Mouse (Mus musculus): ENCODE data around the gene Mucl1. TPM values are rescaled to one million over a fixed set of nuclear protein-coding genes. Genes with fewer than 3 reads are reported as not detected.
"Not testable (repeated sequence)": the region's sequence is repeated elsewhere in the genome, so short reads cannot be mapped to it uniquely, and the experiment has no call there.

Gene Mucl1
- polyA plus RNA-seq (2016; fragmentation: Nextera tagmentation; extraction: Ambion mirVana) = not detected in 2 replicates

DNA sequence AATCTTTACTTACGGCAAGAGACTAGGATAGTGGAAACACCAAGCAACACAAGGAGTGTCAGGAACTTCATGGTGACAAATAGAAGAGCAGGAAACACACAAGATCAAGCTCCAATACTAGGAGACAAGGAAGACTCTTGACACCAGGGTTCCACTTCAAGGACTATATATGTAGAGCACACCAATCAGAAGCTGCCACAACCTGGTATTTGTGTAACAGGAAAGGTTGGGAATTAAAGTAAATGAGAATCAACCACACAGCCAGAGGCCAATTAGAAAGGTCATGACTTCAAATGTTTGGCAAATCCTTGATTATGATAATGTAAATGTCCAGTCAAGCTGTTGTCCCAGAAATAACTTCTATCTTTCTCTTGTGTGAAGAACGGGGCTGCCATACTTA, at the start of gene Mucl1:
Mucl1 (minus strand) TSS at position 101 of the 400 bp plus-strand sequence.
- no peak for ATAC-seq (ENCODE audit: low FRiP score, low read depth)
- 94% methylated on average over 2 of the region's 2 CpGs for WGBS
- H3K9ac ChIP-seq (replicated peaks) = no peak within 1 kb of the TSS
- no peaks in the 10 kb centered on the region for H3K4me1 ChIP-seq
- H3K4me3 ChIP-seq = no peak within 1 kb of the TSS
- no peak within 1 kb of the TSS for H3K27ac ChIP-seq (replicated peaks)
- H3K4me2 ChIP-seq (replicated peaks) = no peak within 1 kb of the TSS
- H3K36me3 ChIP-seq = no peaks in the 10 kb centered on the region
- no peaks in the 10 kb centered on the region for H3K9me3 ChIP-seq
- no peaks in the 10 kb centered on the region for H3K27me3 ChIP-seq

- H3K4me2 ChIP-seq (replicated peaks); H3K27ac ChIP-seq (replicated peaks); H3K4me3 ChIP-seq; H3K9ac ChIP-seq (replicated peaks); H3K36me3 ChIP-seq; H3K4me1 ChIP-seq; H3K27me3 ChIP-seq; H3K9me3 ChIP-seq: not testable (repeated sequence)
- 8% methylated on average over 5 of the region's 5 CpGs for WGBS
- peak; percentile 34; the same call in 1 of the 2 replicates for ATAC-seq (ENCODE audit: low FRiP score, low read depth)
Measured at GRCm38 (mm10) chr15:103766836-103767235, 11.6 kb upstream of the Mucl1 start.

DNA sequence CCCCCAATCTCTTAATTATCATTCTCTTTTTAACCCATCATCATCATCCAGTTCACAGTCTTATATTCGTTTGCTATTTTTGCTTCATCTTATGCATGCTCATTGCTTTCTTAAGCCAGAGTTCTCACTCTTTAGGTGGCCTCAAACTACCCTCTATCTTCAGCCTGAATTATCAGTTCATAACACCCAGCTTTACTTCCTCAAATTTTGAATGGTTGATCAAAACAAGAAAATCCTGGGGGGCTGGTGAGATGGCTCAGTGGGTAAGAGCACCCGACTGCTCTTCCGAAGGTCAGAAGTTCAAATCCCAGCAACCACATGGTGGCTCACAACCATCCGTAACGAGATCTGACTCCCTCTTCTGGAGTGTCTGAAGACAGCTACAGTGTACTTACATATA, 38.4 kb downstream of the Mucl1 start:
- H3K4me1 ChIP-seq; H3K4me2 ChIP-seq (replicated peaks); H3K36me3 ChIP-seq; H3K9me3 ChIP-seq; H3K9ac ChIP-seq (replicated peaks); ATAC-seq (ENCODE audit: low FRiP score, low read depth); H3K27me3 ChIP-seq; H3K4me3 ChIP-seq; H3K27ac ChIP-seq (replicated peaks): not testable (repeated sequence)
- 88% methylated on average over 5 of the region's 5 CpGs for WGBS

Other genes starting within 250 kb of the Mucl1 start
- 66.3 and 66.7 TPM in 2 replicates for gene Ppp1r1a, start 217.5 kb downstream of the Mucl1 start, polyA plus RNA-seq (2016; fragmentation: Nextera tagmentation; extraction: Ambion mirVana)
- gene Glycam1, start 190.4 kb downstream of the Mucl1 start, polyA plus RNA-seq (2016; fragmentation: Nextera tagmentation; extraction: Ambion mirVana) = not detected in 2 replicates
- not detected in 2 replicates for gene Mucl2, start 143.8 kb upstream of the Mucl1 start, polyA plus RNA-seq (2016; fragmentation: Nextera tagmentation; extraction: Ambion mirVana)